Mouse (Mus musculus): Measurements from ENCODE around the gene Lrrc10.
"Not testable (repeated sequence)": the region's sequence is repeated elsewhere in the genome, so short reads cannot be mapped to it uniquely, and the experiment has no call there.

The Lrrc10 gene

GRCm38 (mm10) chr10:117045175-117046056, at the start of gene Lrrc10:
Lrrc10 (plus strand) TSS chr10:117045341.
- no peak for DNase-seq (ENCODE audit: extremely low spot score, low read depth, low spot score)

- DNase-seq (ENCODE audit: extremely low spot score, low read depth, low spot score): no peak
Observed at GRCm38 (mm10) chr10:116995584-116996235, 49.4 kb upstream of the Lrrc10 start.

- no peak for DNase-seq (ENCODE audit: extremely low spot score, low read depth, low spot score)
Observed at GRCm38 (mm10) chr10:116996236-116996600, 48.9 kb upstream of the Lrrc10 start.

GRCm38 (mm10) chr10:116998716-116999455, 46.3 kb upstream of the Lrrc10 start:
- no peak for DNase-seq (ENCODE audit: extremely low spot score, low read depth, low spot score)

GRCm38 (mm10) chr10:117000975-117001374, 44.2 kb upstream of the Lrrc10 start:
- no peak for DNase-seq (ENCODE audit: extremely low spot score, low read depth, low spot score)

GRCm38 (mm10) chr10:117004695-117005094, 40.4 kb upstream of the Lrrc10 start:
- no peak for DNase-seq (ENCODE audit: extremely low spot score, low read depth, low spot score)

- no peak for DNase-seq (ENCODE audit: extremely low spot score, low read depth, low spot score)
Observed at GRCm38 (mm10) chr10:117005707-117006464, 39.3 kb upstream of the Lrrc10 start.

- no peak for DNase-seq (ENCODE audit: extremely low spot score, low read depth, low spot score)
Observed at GRCm38 (mm10) chr10:117009691-117010090, 35.5 kb upstream of the Lrrc10 start.

- DNase-seq (ENCODE audit: extremely low spot score, low read depth, low spot score): no peak
Observed at GRCm38 (mm10) chr10:117011047-117011446, 34.1 kb upstream of the Lrrc10 start.

GRCm38 (mm10) chr10:117013689-117014390, 31.3 kb upstream of the Lrrc10 start:
- no peak for DNase-seq (ENCODE audit: extremely low spot score, low read depth, low spot score)

GRCm38 (mm10) chr10:117014565-117014964, 30.6 kb upstream of the Lrrc10 start:
- DNase-seq (ENCODE audit: extremely low spot score, low read depth, low spot score): no peak

GRCm38 (mm10) chr10:117018281-117018840, 26.8 kb upstream of the Lrrc10 start:
- DNase-seq (ENCODE audit: extremely low spot score, low read depth, low spot score): no peak

- DNase-seq (ENCODE audit: extremely low spot score, low read depth, low spot score): peak; percentile 58
Observed at GRCm38 (mm10) chr10:117021020-117021754, 24.0 kb upstream of the Lrrc10 start.

GRCm38 (mm10) chr10:117023693-117024092, 21.4 kb upstream of the Lrrc10 start:
- no peak for DNase-seq (ENCODE audit: extremely low spot score, low read depth, low spot score)

GRCm38 (mm10) chr10:117025776-117026175, 19.4 kb upstream of the Lrrc10 start:
- not testable (repeated sequence) for DNase-seq (ENCODE audit: extremely low spot score, low read depth, low spot score)

GRCm38 (mm10) chr10:117026176-117026575, 19.0 kb upstream of the Lrrc10 start:
- no peak for DNase-seq (ENCODE audit: extremely low spot score, low read depth, low spot score)

- no peak for DNase-seq (ENCODE audit: extremely low spot score, low read depth, low spot score)
Observed at GRCm38 (mm10) chr10:117031160-117031559, 14.0 kb upstream of the Lrrc10 start.

- DNase-seq (ENCODE audit: extremely low spot score, low read depth, low spot score): peak; percentile 31
Observed at GRCm38 (mm10) chr10:117033785-117034184, 11.4 kb upstream of the Lrrc10 start.

GRCm38 (mm10) chr10:117040355-117040754, 4.8 kb upstream of the Lrrc10 start:
- DNase-seq (ENCODE audit: extremely low spot score, low read depth, low spot score): no peak
